Mouse (Mus musculus) large intestine, adult 2 months (tissue): Measurements from ENCODE around the gene Adh4. TPM values are rescaled to one million over a fixed set of nuclear protein-coding genes. Genes with fewer than 3 reads are reported as not detected.
A peak's percentile ranks its signal among the peaks of the same experiment; 100 is the strongest.
"Not testable (repeated sequence)": the region's sequence is repeated elsewhere in the genome, so short reads cannot be mapped to it uniquely, and the experiment has no call there.

Experiments
- DNase-seq: peaks from one replicate; pipeline ENCODE4 v3.0.0-alpha.2; 2012; ENCODE audit warnings: low read depth, low spot score
- WGBS: fragments of 180-500 bp; shearing (Covaris S2); methylation state at CpG from one replicate; pipeline ENCODE4 v1.1.7; 2018; 5-methylcytosine and 5-hydroxymethylcytosine counted together
- polyA plus RNA-seq: library from polyadenylated mRNA; depleted of rRNA; stranded (reverse); fragments of >200 nt; gene quantifications from 2 replicates; pipeline ENCODE4 v1.2.3, GENCODE M21; 2012; rRNA removed

The Adh4 gene
- 0.19 and 1.2 TPM in 2 replicates for polyA plus RNA-seq

DNA sequence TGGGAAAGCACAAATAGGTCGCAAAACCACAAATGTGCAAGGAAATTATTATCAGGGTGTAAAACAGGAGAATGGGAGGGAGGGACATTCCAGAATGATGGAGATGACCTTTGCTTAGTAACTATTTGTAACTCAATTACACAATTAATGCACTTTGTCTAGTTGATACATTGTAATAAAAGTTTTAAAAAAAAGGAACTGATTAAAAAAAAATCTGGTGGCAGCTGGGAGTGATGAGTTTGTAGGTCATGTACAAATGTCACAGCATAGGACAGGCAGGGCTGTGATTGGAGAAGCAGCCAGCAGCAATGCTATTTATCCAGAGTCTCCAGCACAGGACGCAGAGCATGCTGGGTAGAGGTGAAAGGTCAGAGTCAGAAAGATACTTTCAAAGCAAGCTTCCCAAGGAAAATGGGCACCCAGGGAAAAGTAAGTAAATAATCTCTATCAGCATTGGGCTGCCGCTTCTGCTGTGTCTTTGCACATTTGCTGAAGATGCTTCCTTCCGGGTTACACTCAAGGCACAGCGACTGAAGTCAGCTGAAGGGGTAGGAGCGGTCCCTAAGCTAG is at the start of gene Adh4:
TSS of gene Adh4 (plus strand) at position 346 of the 570 bp plus-strand sequence.
- no peak for DNase-seq
- WGBS: 79% methylated on average over 6 of the region's 6 CpGs

GRCm38 (mm10) chr3:138366181-138366580 is 49.1 kb upstream of the Adh4 start:
- no peak for DNase-seq
- WGBS: 86% methylated on average over 2 of the region's 2 CpGs

- WGBS: 79% methylated on average over 1 of the region's 1 CpGs
- no peak for DNase-seq
These were observed 45.7 kb upstream of the Adh4 start for GRCm38 (mm10) chr3:138369546-138369945.

DNA sequence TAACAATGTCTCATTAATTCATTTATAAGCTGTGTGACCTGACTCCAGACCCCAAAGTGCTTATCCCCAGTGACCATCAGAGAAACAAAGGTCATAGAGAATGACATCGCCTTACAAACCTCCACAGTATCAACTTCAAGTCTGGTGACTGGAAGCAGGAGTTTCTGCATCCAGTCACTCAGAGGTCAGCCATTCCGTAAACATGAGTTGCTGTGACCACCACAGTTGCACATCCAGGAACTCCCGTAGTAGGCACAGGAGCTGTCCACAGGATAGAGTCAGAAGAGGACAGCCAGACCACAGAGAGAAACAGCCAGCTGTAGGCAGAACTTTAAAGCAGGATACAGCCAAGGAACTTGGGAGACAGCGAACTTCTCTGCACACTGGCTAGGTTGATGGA is 45.0 kb upstream of the Adh4 start:
- not testable (repeated sequence) for DNase-seq
- WGBS: 68% methylated on average over 4 of the region's 4 CpGs

DNA sequence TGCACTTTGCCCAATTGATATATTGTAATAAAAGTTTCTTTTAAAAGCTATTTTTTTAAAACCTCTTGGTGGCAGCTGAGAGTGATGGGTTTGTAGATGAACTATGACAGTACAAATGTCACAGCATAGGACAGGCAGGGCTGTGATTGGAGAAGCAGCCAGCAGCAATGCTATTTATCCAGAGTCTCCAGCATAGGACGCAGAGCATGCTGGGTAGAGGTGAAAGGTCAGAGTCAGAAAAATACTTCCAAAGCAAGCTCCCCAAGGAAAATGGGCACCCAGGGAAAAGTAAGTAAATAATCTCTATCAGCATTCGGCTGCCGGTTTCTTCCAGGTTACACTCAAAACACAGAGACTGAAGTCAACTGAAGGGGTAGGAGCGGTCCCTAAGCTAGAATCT is 41.3 kb upstream of the Adh4 start:
- WGBS: 81% methylated on average over 4 of the region's 4 CpGs
- DNase-seq: no peak

DNA sequence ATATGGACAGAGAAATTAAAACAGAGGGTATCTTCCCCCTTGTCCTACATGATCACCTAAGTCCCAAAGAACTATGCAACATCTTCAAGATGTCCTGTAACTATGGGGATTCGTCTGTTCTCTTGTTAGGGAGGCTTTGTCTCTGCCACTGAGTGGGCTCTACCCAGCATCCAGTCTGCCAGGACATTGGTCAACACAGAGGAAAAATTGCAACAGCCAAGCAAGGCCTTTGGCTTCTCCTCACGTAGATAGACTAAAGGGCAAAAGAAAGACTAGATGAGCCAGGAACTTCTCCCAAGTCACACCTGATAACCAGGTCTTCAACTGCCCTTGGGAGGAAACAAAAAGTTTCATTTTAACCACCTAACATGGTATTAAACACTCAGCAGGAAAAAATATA is 40.1 kb upstream of the Adh4 start:
- 87% methylated on average over 2 of the region's 2 CpGs for WGBS
- no peak for DNase-seq

DNA sequence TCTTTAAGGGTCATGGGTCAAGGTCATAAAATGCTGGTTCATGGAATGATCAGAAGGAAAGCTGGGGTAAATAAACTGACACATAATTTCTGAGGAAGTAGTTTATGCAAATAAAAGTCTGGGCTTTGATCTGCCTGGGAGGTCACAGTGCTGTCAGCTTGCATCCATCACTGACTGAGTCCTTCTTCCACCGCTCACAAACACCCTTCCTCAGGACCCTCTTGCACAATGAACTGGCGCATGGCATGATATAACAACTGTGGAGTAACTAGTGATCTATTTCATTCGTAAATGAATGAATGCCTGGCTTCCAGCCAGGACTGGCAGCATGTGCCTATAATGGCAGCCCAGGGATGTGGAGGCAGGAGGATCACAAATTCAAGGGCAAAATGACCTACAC is 34.1 kb upstream of the Adh4 start:
- DNase-seq: no peak

GRCm38 (mm10) chr3:138387155-138387554 is 28.1 kb upstream of the Adh4 start:
- DNase-seq: no peak
- WGBS: 88% methylated on average over 6 of the region's 6 CpGs

More for the DNA sequence above, 34.1 kb upstream of the Adh4 start:
- WGBS: 6% methylated on average over 3 of the region's 3 CpGs

DNA sequence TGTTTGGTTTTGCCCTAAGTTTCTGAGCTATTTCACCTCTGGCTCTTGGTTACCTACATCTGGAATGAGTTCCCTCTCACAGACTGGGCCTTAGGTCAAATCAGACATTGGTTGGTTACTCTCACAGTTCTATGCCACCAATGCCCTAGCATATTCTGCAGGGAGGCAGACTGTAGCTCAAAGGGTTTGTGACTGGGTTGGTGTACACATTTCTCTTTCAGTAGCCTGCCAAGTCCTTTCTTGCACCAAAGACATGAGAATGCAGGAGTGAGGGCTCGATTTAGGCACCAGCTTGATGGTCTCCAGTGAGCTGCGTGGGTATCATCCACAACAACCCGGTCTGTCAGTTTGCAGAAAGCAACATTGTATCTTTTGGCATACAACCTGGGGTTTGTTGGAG is 10.4 kb upstream of the Adh4 start:
- WGBS: 67% methylated on average over 3 of the region's 3 CpGs
- no peak for DNase-seq

DNA sequence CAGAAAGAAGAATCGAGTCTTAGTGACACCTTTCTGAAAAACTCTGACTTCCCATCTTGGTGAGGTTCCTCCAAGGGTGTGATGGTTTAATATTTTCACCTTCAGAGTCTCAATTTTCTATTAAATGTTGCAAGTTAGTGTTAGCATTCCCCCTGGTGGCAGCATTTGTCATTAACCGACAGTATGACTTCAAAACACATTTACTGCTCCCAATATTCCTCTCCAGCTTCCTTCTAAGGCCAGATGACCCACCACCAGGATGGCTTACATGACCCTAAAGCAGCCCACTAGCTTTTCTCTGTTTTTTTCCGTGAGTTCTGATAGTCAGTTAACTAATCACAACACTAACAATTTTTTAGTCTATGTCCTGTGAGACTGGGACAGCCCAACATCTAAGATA is 9.9 kb upstream of the Adh4 start:
- WGBS: 34% methylated on average over 3 of the region's 3 CpGs
- no peak for DNase-seq

GRCm38 (mm10) chr3:138405840-138406239 is 9.4 kb upstream of the Adh4 start:
- WGBS: 83% methylated on average over 7 of the region's 7 CpGs
- DNase-seq: no peak

DNA sequence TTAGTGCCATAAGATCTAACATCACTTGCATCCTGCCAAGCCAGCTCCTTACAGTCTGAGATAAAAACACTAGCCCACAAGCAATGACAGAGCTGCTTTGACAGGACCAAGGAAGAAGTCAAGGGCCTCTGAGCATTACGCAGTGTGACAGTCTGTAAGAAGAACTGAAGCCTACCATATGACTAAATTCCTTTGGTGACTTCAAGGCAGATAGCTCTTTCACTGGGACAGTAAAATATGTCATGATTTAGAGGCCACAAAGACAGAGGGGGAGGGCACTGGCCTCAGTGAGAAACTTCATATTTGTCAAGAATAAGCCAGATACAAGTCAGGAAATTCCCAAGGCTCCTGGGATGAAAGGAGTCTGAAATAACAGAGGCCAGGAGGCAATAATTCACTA is 7.3 kb upstream of the Adh4 start:
- DNase-seq: no peak
- 89% methylated on average over 1 of the region's 1 CpGs for WGBS

- WGBS: 76% methylated on average over 1 of the region's 1 CpGs
- DNase-seq: no peak
These were observed 5.7 kb upstream of the Adh4 start for GRCm38 (mm10) chr3:138409585-138409984.

DNA sequence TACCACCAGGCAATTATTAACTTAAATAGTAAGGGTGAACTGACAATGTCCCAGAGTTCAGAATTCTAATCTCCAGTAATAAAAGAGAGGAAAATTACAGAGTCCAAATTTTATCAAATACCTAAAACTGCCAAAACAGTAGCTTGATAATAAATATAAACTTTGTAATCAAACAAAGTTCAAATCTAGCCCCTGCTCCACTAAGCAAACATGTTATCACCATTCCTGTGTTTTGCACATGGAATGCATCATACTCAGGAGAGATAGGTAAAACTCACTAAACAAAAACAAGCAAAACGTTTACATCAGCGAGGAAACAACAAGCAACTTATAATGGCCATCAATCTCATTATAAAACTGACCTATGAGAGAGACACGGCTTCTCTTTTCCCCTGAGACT is 5.1 kb upstream of the Adh4 start:
- DNase-seq: no peak
- WGBS: 82% methylated on average over 3 of the region's 3 CpGs

GRCm38 (mm10) chr3:138419369-138419768 is 4.1 kb downstream of the Adh4 start:
- 17% methylated on average over 6 of the region's 6 CpGs for WGBS
- DNase-seq: peak; percentile 53

DNA sequence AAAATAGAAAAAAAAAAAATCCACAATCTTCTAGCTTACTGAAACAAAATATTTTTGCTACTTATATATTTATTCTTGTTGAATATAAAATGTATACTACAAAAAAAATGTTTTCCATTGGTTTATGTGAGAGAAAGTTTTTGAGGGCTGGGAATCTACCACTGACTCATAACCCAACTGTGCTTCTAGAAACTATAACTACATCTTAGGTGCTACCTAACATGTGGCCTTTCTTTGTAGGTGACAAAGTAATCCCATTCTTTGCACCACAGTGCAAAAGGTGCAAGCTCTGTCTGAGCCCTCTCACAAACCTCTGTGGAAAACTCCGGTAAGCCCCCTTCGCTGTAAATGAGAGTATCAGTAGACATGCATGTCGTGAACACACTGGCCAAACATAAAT is 5.1 kb downstream of the Adh4 start:
- no peak for DNase-seq
- 81% methylated on average over 3 of the region's 3 CpGs for WGBS

DNA sequence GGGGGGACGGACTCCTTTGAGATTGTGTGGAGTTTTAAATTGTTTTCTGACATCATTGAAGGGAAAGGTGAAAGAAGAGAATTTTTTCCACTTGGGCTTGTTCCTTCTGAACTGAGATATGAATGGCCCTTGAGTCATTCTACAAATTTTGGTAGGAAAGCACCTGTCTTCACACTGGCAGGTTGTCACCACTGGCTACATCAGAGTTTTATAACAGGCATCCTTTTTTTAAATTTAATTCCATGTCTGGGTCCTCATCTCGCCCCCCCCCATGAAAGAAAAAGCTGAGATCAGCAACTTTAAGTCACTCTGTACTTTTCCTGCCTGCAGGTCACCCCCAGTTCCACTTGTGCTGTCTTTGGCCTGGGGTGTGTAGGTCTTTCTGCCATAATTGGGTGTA is 8.4 kb downstream of the Adh4 start:
- no peak for DNase-seq
- 74% methylated on average over 2 of the region's 2 CpGs for WGBS

DNA sequence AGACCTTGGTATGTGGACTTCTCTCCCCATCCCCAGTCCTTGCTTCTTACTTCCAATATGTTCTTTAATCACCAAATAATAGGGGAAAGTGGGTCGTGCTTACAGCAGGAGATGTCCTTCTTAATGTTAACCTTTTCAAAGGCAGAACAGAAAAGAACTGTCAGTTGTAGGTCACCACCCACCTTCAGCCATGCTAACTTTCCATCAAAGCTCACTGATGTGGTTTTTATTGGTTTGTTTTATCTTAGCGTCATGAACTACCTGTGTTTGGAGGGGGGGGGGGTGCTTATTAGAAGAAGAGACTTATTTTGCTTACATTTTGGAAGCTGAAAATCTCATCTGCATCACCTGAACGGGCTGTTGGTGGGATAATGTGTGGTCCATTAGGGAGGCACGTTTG is 9.0 kb downstream of the Adh4 start:
- 59% methylated on average over 4 of the region's 4 CpGs for WGBS

GRCm38 (mm10) chr3:138430360-138430976 is 15.2 kb downstream of the Adh4 start:
- DNase-seq: no peak

More for the DNA sequence above, 9.0 kb downstream of the Adh4 start:
- DNase-seq: no peak

DNA sequence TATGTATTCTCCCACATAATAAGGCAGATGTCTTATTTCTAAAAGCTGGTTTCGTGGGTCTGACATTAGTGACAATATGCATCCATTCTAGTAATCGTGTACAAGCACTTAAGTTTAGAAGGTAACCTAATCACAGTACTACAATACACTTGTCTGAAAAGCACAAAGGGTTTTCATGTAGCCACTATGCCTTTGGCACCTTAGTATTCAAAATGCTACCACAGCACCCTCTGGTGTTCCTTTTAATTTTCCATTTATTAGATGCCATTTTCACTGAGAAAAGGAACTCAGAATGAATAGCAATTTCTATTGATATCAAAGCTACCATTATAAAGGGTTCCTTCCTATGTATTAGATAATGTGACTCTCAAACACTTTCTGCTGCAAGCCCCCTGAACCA is 16.6 kb downstream of the Adh4 start:
- no peak for DNase-seq
- 65% methylated on average over 2 of the region's 2 CpGs for WGBS

More at GRCm38 (mm10) chr3:138430360-138430976, 15.2 kb downstream of the Adh4 start:
- WGBS: 46% methylated on average over 6 of the region's 6 CpGs

DNA sequence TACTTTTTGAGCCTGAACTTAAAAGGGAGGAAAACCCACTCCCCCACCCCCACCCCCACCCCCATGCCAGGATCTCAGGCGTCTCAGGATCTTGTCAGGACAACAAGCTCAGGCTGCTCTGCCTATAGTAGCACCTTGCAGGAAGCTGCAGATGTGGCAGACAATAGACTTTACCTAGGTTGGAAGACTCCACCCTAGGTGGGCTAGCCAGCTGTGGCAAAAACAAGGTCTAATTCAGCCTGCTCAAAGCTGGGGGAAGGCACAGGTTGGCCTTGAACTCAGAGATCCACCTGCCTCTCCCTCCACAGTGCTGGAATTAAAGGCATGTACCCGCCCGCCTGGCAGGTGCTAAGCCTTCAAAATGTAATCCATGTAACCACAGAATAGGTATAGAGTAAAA is 23.4 kb downstream of the Adh4 start:
- WGBS: 79% methylated on average over 3 of the region's 3 CpGs
- no peak for DNase-seq

- WGBS: under 1% methylated on average over 9 of the region's 9 CpGs
- DNase-seq: no peak
These were observed 26.9 kb downstream of the Adh4 start for GRCm38 (mm10) chr3:138442203-138442602.
